Mouse (Mus musculus) skeletal muscle tissue, postnatal 0 days (tissue): ENCODE data around the gene Flna. TPM values are rescaled to one million over a fixed set of nuclear protein-coding genes. Genes with fewer than 3 reads are reported as not detected.

ENCODE experiments used
- microRNA-seq, 2 experiments: library from miRNA; unstranded; fragments of <30 nt; microRNA quantifications; one replicate each; pipeline ENCODE4; 2016
- polyA plus RNA-seq: library from polyadenylated mRNA; unstranded; fragments of >200 nt; fragmentation: Nextera tagmentation; extraction: Ambion mirVana; gene quantifications from 2 replicates; pipeline ENCODE4 v1.2.1, GENCODE M21; 2015

The Flna gene
- 55.4 and 60.8 TPM in 2 replicates for polyA plus RNA-seq

GRCm38 (mm10) chrX:74249615-74250014, at the start of gene Flna:
Gene Flna (minus strand): TSS chrX:74249820.

GRCm38 (mm10) chrX:74296538-74297448, 47.2 kb upstream of the Flna start, which contains the start of gene Atp6ap1:
Gene Atp6ap1 (plus strand): TSS chrX:74297097.

GRCm38 (mm10) chrX:74281732-74282394, 32.2 kb upstream of the Flna start, which contains the start of the genes Taz and Dnase1l1:
Gene Taz (plus strand): TSS chrX:74281912.
Gene Dnase1l1 (minus strand): TSS chrX:74282337.

GRCm38 (mm10) chrX:74270062-74270901, 20.7 kb upstream of the Flna start, which contains the start of gene Rpl10:
Gene Rpl10 (plus strand): TSS chrX:74270812.

GRCm38 (mm10) chrX:74254153-74254887, 4.7 kb upstream of the Flna start, which contains the start of gene Emd:
Gene Emd (plus strand): TSS chrX:74254687.

GRCm38 (mm10) chrX:74176959-74177358, 72.7 kb downstream of the Flna start, which contains the start of gene Tktl1:
Gene Tktl1 (plus strand): TSS chrX:74177259.

Small RNA genes lying within 50 kb of the gene (microRNA-seq; reads per million reads assigned to microRNA genes)
- gene Mir7091 = 1.1 to 1.3 reads per million in 2 experiments

Other genes starting within 250 kb of the Flna start
- gene Irak1, start 225.9 kb downstream of the Flna start, polyA plus RNA-seq = 37.5 and 40.1 TPM in 2 replicates
- gene Opn1mw, start 122.4 kb downstream of the Flna start, polyA plus RNA-seq = 0.79 TPM in 1 of 2 replicates, not detected in the other
- 14.6 and 14.9 TPM in 2 replicates for gene Mecp2, start 114.5 kb downstream of the Flna start, polyA plus RNA-seq
- not detected in 2 replicates for gene Tex28, start 82.0 kb downstream of the Flna start, polyA plus RNA-seq
- not detected in 2 replicates for gene Tktl1, start 72.6 kb downstream of the Flna start, polyA plus RNA-seq
- 8.9 and 9.7 TPM in 2 replicates for gene Emd, start 4.9 kb upstream of the Flna start, polyA plus RNA-seq
- 431 and 454 TPM in 2 replicates for gene Rpl10, start 21.0 kb upstream of the Flna start, polyA plus RNA-seq
- gene Taz, start 32.1 kb upstream of the Flna start, polyA plus RNA-seq = 67.0 and 73.2 TPM in 2 replicates
- 46.5 and 53.2 TPM in 2 replicates for gene Dnase1l1, start 32.5 kb upstream of the Flna start, polyA plus RNA-seq
- 71.0 and 77.7 TPM in 2 replicates for gene Atp6ap1, start 47.3 kb upstream of the Flna start, polyA plus RNA-seq
- 65.1 and 70.0 TPM in 2 replicates for gene Gdi1, start 55.2 kb upstream of the Flna start, polyA plus RNA-seq
- 36.6 and 42.8 TPM in 2 replicates for gene Fam50a, start 63.2 kb upstream of the Flna start, polyA plus RNA-seq
- 1.9 and 2.5 TPM in 2 replicates for gene Plxna3, start 79.2 kb upstream of the Flna start, polyA plus RNA-seq
- 63.8 and 71.3 TPM in 2 replicates for gene Lage3, start 103.8 kb upstream of the Flna start, polyA plus RNA-seq
- 53.7 and 55.0 TPM in 2 replicates for gene Ubl4a, start 123.4 kb upstream of the Flna start, polyA plus RNA-seq
- 8.3 and 8.4 TPM in 2 replicates for gene Slc10a3, start 123.5 kb upstream of the Flna start, polyA plus RNA-seq
- 23.3 and 28.6 TPM in 2 replicates for gene Fam3a, start 143.5 kb upstream of the Flna start, polyA plus RNA-seq
- 14.9 and 15.4 TPM in 2 replicates for gene Ikbkg, start 143.5 kb upstream of the Flna start, polyA plus RNA-seq
- gene G6pdx, start 179.4 kb upstream of the Flna start, polyA plus RNA-seq = 8.1 and 17.5 TPM in 2 replicates
- 0.33 TPM in 1 of 2 replicates, not detected in the other for gene Gm6880, start 231.6 kb upstream of the Flna start, polyA plus RNA-seq